Mouse (Mus musculus): ENCODE results near the gene Zfp683. TPM values are rescaled to one million over a fixed set of nuclear protein-coding genes. Genes with fewer than 3 reads are reported as not detected.

The Zfp683 gene
- total and polyA plus RNA-seq, 2 experiments from 2014 or later = not detected

- Histone ChIP-seq H3K36me3 (replicated peaks; ENCODE audit: control insufficient read depth, insufficient read depth, low read length) (no peaks in the 10 kb centered on the region), H3K9me3 (replicated peaks; ENCODE audit: control insufficient read depth, low read length) (no peaks in the 10 kb centered on the region), H3K27ac (ENCODE audit: low read depth) (no peak overlapping the region), H3K4me3 (ENCODE audit: low read depth, low read length) (no peak overlapping the region), H3K4me1 (ENCODE audit: control insufficient read depth, insufficient read depth) (no peaks in the 10 kb centered on the region), H3K27me3 (ENCODE audit: control insufficient read depth, insufficient read depth, low read length) (no peaks in the 10 kb centered on the region), H3K9ac (replicated peaks; ENCODE audit: low read depth, low read length) (no peak overlapping the region), H3K4me2 (ENCODE audit: low read depth, low read length) (no peak overlapping the region)
- no peak for TF ChIP-seq CTCF (IDR thresholded peaks at IDR 0.05; ENCODE audit: low read depth)
- no peak for TF ChIP-seq EP300 (IDR thresholded peaks at IDR 0.05; ENCODE audit: low read depth)
- no peak; the same call in 1 of the 2 replicates for ATAC-seq (ENCODE audit: insufficient read depth, low read depth)
- 33% methylated on average over 9 of the region's 9 CpGs for WGBS
- DNase-seq (ENCODE audit: low spot score) = peak; percentile 14
Measured at GRCm38 (mm10) chr4:134041317-134042123, 12.1 kb upstream of the Zfp683 start.

GRCm38 (mm10) chr4:134043041-134043440 lies 10.6 kb upstream of the Zfp683 start:
- Histone ChIP-seq H3K9ac (replicated peaks; ENCODE audit: low read depth, low read length) (no peak overlapping the region), H3K4me1 (ENCODE audit: control insufficient read depth, insufficient read depth) (no peaks in the 10 kb centered on the region), H3K9me3 (replicated peaks; ENCODE audit: control insufficient read depth, low read length) (no peaks in the 10 kb centered on the region), H3K36me3 (replicated peaks; ENCODE audit: control insufficient read depth, insufficient read depth, low read length) (no peaks in the 10 kb centered on the region), H3K27ac (ENCODE audit: low read depth) (no peak overlapping the region), H3K4me2 (ENCODE audit: low read depth, low read length) (no peak overlapping the region), H3K4me3 (ENCODE audit: low read depth, low read length) (no peak overlapping the region), H3K27me3 (ENCODE audit: control insufficient read depth, insufficient read depth, low read length) (no peaks in the 10 kb centered on the region)
- no peak for TF ChIP-seq CTCF (IDR thresholded peaks at IDR 0.05; ENCODE audit: low read depth)
- no peak for TF ChIP-seq EP300 (IDR thresholded peaks at IDR 0.05; ENCODE audit: low read depth)
- WGBS = 39% methylated on average over 2 of the region's 2 CpGs
- ATAC-seq (ENCODE audit: insufficient read depth, low read depth) (no peak), DNase-seq (ENCODE audit: low spot score) (no peak)

DNA sequence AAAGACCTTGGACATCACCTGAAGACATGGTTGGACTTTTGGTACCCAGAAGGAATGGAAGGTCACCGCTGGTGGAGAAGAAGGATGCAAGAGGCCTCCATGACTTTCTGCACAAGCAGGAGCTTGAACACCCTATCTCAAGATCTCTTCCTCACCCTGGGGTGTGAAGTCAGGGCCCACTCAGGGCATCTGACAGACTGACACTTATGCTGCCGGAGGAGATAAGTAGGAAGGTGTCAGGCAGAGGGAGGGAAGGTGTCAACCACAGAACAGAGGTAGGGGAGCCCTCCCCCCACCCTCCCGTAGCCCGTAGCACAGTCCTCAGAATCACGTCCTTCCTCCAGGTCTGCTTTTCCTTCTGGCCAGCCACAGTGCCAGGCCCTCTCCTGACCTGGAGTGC lies 6.0 kb upstream of the Zfp683 start:
- WGBS = 36% methylated on average over 5 of the region's 5 CpGs
- H3K4me2 ChIP-seq (ENCODE audit: low read depth, low read length) = no peak overlapping the region
- H3K27ac ChIP-seq (ENCODE audit: low read depth) = no peak overlapping the region
- no peak for DNase-seq (ENCODE audit: low spot score)
- ATAC-seq (ENCODE audit: insufficient read depth, low read depth) = no peak
- H3K36me3 ChIP-seq (replicated peaks; ENCODE audit: control insufficient read depth, insufficient read depth, low read length) = no peaks in the 10 kb centered on the region
- H3K27me3 ChIP-seq (ENCODE audit: control insufficient read depth, insufficient read depth, low read length) = no peaks in the 10 kb centered on the region
- TF ChIP-seq CTCF (IDR thresholded peaks at IDR 0.05; ENCODE audit: low read depth) = no peak
- TF ChIP-seq EP300 (IDR thresholded peaks at IDR 0.05; ENCODE audit: low read depth) = no peak
- H3K4me3 ChIP-seq (ENCODE audit: low read depth, low read length) = no peak overlapping the region
- no peak overlapping the region for H3K9ac ChIP-seq (replicated peaks; ENCODE audit: low read depth, low read length)
- H3K9me3 ChIP-seq (replicated peaks; ENCODE audit: control insufficient read depth, low read length) = no peaks in the 10 kb centered on the region
- peaks cover 5% of the 10 kb centered on the region for H3K4me1 ChIP-seq (ENCODE audit: control insufficient read depth, insufficient read depth)

GRCm38 (mm10) chr4:134051912-134052311 lies 1.7 kb upstream of the Zfp683 start:
- TF ChIP-seq EP300 (IDR thresholded peaks at IDR 0.05; ENCODE audit: low read depth) (no peak), CTCF (IDR thresholded peaks at IDR 0.05; ENCODE audit: low read depth) (no peak)
- DNase-seq (ENCODE audit: low spot score) (no peak), ATAC-seq (ENCODE audit: insufficient read depth, low read depth) (no peak)
- Histone ChIP-seq H3K27me3 (ENCODE audit: control insufficient read depth, insufficient read depth, low read length) (no peaks in the 10 kb centered on the region), H3K9me3 (replicated peaks; ENCODE audit: control insufficient read depth, low read length) (no peaks in the 10 kb centered on the region), H3K4me1 (ENCODE audit: control insufficient read depth, insufficient read depth) (peaks cover 9% of the 10 kb centered on the region), H3K4me3 (ENCODE audit: low read depth, low read length) (no peak overlapping the region), H3K27ac (ENCODE audit: low read depth) (no peak overlapping the region), H3K9ac (replicated peaks; ENCODE audit: low read depth, low read length) (no peak overlapping the region), H3K4me2 (ENCODE audit: low read depth, low read length) (no peak overlapping the region), H3K36me3 (replicated peaks; ENCODE audit: control insufficient read depth, insufficient read depth, low read length) (no peaks in the 10 kb centered on the region)
- WGBS = 79% methylated on average over 5 of the region's 5 CpGs

GRCm38 (mm10) chr4:134052560-134052959 lies 1.1 kb upstream of the Zfp683 start:
- Histone ChIP-seq H3K27ac (ENCODE audit: low read depth) (no peak overlapping the region), H3K9me3 (replicated peaks; ENCODE audit: control insufficient read depth, low read length) (no peaks in the 10 kb centered on the region), H3K4me1 (ENCODE audit: control insufficient read depth, insufficient read depth) (peaks cover 9% of the 10 kb centered on the region), H3K4me3 (ENCODE audit: low read depth, low read length) (no peak overlapping the region), H3K36me3 (replicated peaks; ENCODE audit: control insufficient read depth, insufficient read depth, low read length) (no peaks in the 10 kb centered on the region), H3K4me2 (ENCODE audit: low read depth, low read length) (no peak overlapping the region), H3K9ac (replicated peaks; ENCODE audit: low read depth, low read length) (no peak overlapping the region), H3K27me3 (ENCODE audit: control insufficient read depth, insufficient read depth, low read length) (no peaks in the 10 kb centered on the region)
- peak; percentile 73 for DNase-seq (ENCODE audit: low spot score)
- WGBS = under 1% methylated on average over 8 of the region's 8 CpGs
- TF ChIP-seq CTCF (IDR thresholded peaks at IDR 0.05; ENCODE audit: low read depth) (no peak), EP300 (IDR thresholded peaks at IDR 0.05; ENCODE audit: low read depth) (no peak)
- ATAC-seq (ENCODE audit: insufficient read depth, low read depth) = peak; percentile 49

All from heart, postnatal 0 days (tissue).